Mouse (Mus musculus): Measurements from ENCODE around the gene Krtap4-2. TPM values are rescaled to one million over a fixed set of nuclear protein-coding genes. Genes with fewer than 3 reads are reported as not detected.
"Not testable (repeated sequence)": the region's sequence is repeated elsewhere in the genome, so short reads cannot be mapped to it uniquely, and the experiment has no call there.

The Krtap4-2 gene
- total and polyA plus RNA-seq, 2 experiments, result not detected

- no peak for TF ChIP-seq POLR2A (IDR thresholded peaks at IDR 0.05; ENCODE audit: extremely low read depth, insufficient read depth, low read length)
- no peak for TF ChIP-seq CTCF (IDR thresholded peaks at IDR 0.05; ENCODE audit: low read depth, low read length)
- DNase-seq (ENCODE audit: extremely low read depth, low read depth, low spot score), result no peak
- Histone ChIP-seq H3K27ac (replicated peaks; ENCODE audit: insufficient read depth, low read depth, low read length) (no peak overlapping the region), H3K36me3 (ENCODE audit: control insufficient read depth, insufficient read depth, low read length) (no peaks in the 10 kb centered on the region), H3K4me3 (ENCODE audit: insufficient read depth, low read depth, low read length) (no peak overlapping the region), H3K27me3 (ENCODE audit: control insufficient read depth, insufficient read depth, low read length) (peaks cover 3% of the 10 kb centered on the region; the same call in 1 of the 2 replicates), H3K9ac (ENCODE audit: low read depth, low read length) (no peak overlapping the region), H3K79me2 (ENCODE audit: control insufficient read depth, insufficient read depth, low read length) (no peaks in the 10 kb centered on the region), H3K4me1 (ENCODE audit: control insufficient read depth, insufficient read depth, low read length) (no peaks in the 10 kb centered on the region)
- WGBS, result 61% methylated on average over 5 of the region's 5 CpGs
Observed at GRCm38 (mm10) chr11:99657051-99657450, 22.2 kb upstream of the Krtap4-2 start.

GRCm38 (mm10) chr11:99650136-99650535 lies 15.3 kb upstream of the Krtap4-2 start, which contains the start of gene Gm11555:
Gene Gm11555 (minus strand): TSS chr11:99650236.
- TF ChIP-seq POLR2A (IDR thresholded peaks at IDR 0.05; ENCODE audit: extremely low read depth, insufficient read depth, low read length) (no peak), CTCF (IDR thresholded peaks at IDR 0.05; ENCODE audit: low read depth, low read length) (no peak)
- Histone ChIP-seq H3K79me2 (ENCODE audit: control insufficient read depth, insufficient read depth, low read length) (no peaks in the 10 kb centered on the region), H3K9ac (ENCODE audit: low read depth, low read length) (no peak within 1 kb of the TSS), H3K4me3 (ENCODE audit: insufficient read depth, low read depth, low read length) (no peak within 1 kb of the TSS), H3K27me3 (ENCODE audit: control insufficient read depth, insufficient read depth, low read length) (no peaks in the 10 kb centered on the region), H3K4me1 (ENCODE audit: control insufficient read depth, insufficient read depth, low read length) (no peaks in the 10 kb centered on the region), H3K27ac (replicated peaks; ENCODE audit: insufficient read depth, low read depth, low read length) (no peak within 1 kb of the TSS), H3K36me3 (ENCODE audit: control insufficient read depth, insufficient read depth, low read length) (no peaks in the 10 kb centered on the region)
- 84% methylated on average over 2 of the region's 2 CpGs for WGBS
- DNase-seq (ENCODE audit: extremely low read depth, low read depth, low spot score), result no peak

- 0 out of 2 replicates have a peak, but pooled peaks cover 4% of the 10 kb centered on the region for H3K27me3 ChIP-seq (ENCODE audit: control insufficient read depth, insufficient read depth, low read length)
- no peak overlapping the region for H3K27ac ChIP-seq (replicated peaks; ENCODE audit: insufficient read depth, low read depth, low read length)
- no peaks in the 10 kb centered on the region for H3K36me3 ChIP-seq (ENCODE audit: control insufficient read depth, insufficient read depth, low read length)
- 86% methylated on average over 15 of the region's 15 CpGs for WGBS
- DNase-seq (ENCODE audit: extremely low read depth, low read depth, low spot score), result no peak
- no peaks in the 10 kb centered on the region for H3K79me2 ChIP-seq (ENCODE audit: control insufficient read depth, insufficient read depth, low read length)
- H3K4me1 ChIP-seq (ENCODE audit: control insufficient read depth, insufficient read depth, low read length), result no peaks in the 10 kb centered on the region
- H3K4me3 ChIP-seq (ENCODE audit: insufficient read depth, low read depth, low read length), result no peak overlapping the region
- TF ChIP-seq CTCF (IDR thresholded peaks at IDR 0.05; ENCODE audit: low read depth, low read length) (no peak), POLR2A (IDR thresholded peaks at IDR 0.05; ENCODE audit: extremely low read depth, insufficient read depth, low read length) (no peak)
- no peak overlapping the region for H3K9ac ChIP-seq (ENCODE audit: low read depth, low read length)
Observed at GRCm38 (mm10) chr11:99646444-99646843, 11.6 kb upstream of the Krtap4-2 start.

GRCm38 (mm10) chr11:99644351-99644750 lies 9.5 kb upstream of the Krtap4-2 start:
- DNase-seq (ENCODE audit: extremely low read depth, low read depth, low spot score), result no peak
- no peaks in the 10 kb centered on the region for H3K4me1 ChIP-seq (ENCODE audit: control insufficient read depth, insufficient read depth, low read length)
- H3K36me3 ChIP-seq (ENCODE audit: control insufficient read depth, insufficient read depth, low read length), result no peaks in the 10 kb centered on the region
- TF ChIP-seq CTCF (IDR thresholded peaks at IDR 0.05; ENCODE audit: low read depth, low read length) (no peak), POLR2A (IDR thresholded peaks at IDR 0.05; ENCODE audit: extremely low read depth, insufficient read depth, low read length) (no peak)
- no peak overlapping the region for H3K27ac ChIP-seq (replicated peaks; ENCODE audit: insufficient read depth, low read depth, low read length)
- WGBS, result 81% methylated on average over 3 of the region's 3 CpGs
- H3K79me2 ChIP-seq (ENCODE audit: control insufficient read depth, insufficient read depth, low read length), result no peaks in the 10 kb centered on the region
- no peak overlapping the region for H3K9ac ChIP-seq (ENCODE audit: low read depth, low read length)
- no peak overlapping the region for H3K4me3 ChIP-seq (ENCODE audit: insufficient read depth, low read depth, low read length)
- H3K27me3 ChIP-seq (ENCODE audit: control insufficient read depth, insufficient read depth, low read length), result 0 out of 2 replicates have a peak, but pooled peaks cover 4% of the 10 kb centered on the region

GRCm38 (mm10) chr11:99643635-99644139 lies 8.8 kb upstream of the Krtap4-2 start, which contains the start of gene Krtap4-7:
Gene Krtap4-7 (minus strand): TSS chr11:99644089.
- not testable (repeated sequence) for H3K9ac ChIP-seq (ENCODE audit: low read depth, low read length); H3K79me2 ChIP-seq (ENCODE audit: control insufficient read depth, insufficient read depth, low read length); H3K27ac ChIP-seq (replicated peaks; ENCODE audit: insufficient read depth, low read depth, low read length); H3K36me3 ChIP-seq (ENCODE audit: control insufficient read depth, insufficient read depth, low read length); H3K4me1 ChIP-seq (ENCODE audit: control insufficient read depth, insufficient read depth, low read length); H3K27me3 ChIP-seq (ENCODE audit: control insufficient read depth, insufficient read depth, low read length); DNase-seq (ENCODE audit: extremely low read depth, low read depth, low spot score); H3K4me3 ChIP-seq (ENCODE audit: insufficient read depth, low read depth, low read length)
- 77% methylated on average over 9 of the region's 9 CpGs for WGBS

- H3K79me2 ChIP-seq (ENCODE audit: control insufficient read depth, insufficient read depth, low read length), result no peaks in the 10 kb centered on the region
- H3K4me1 ChIP-seq (ENCODE audit: control insufficient read depth, insufficient read depth, low read length), result no peaks in the 10 kb centered on the region
- H3K27ac ChIP-seq (replicated peaks; ENCODE audit: insufficient read depth, low read depth, low read length), result no peak overlapping the region
- no peaks in the 10 kb centered on the region for H3K36me3 ChIP-seq (ENCODE audit: control insufficient read depth, insufficient read depth, low read length)
- H3K4me3 ChIP-seq (ENCODE audit: insufficient read depth, low read depth, low read length), result no peak overlapping the region
- TF ChIP-seq CTCF (IDR thresholded peaks at IDR 0.05; ENCODE audit: low read depth, low read length) (no peak), POLR2A (IDR thresholded peaks at IDR 0.05; ENCODE audit: extremely low read depth, insufficient read depth, low read length) (no peak)
- 0 out of 2 replicates have a peak, but pooled peaks cover 4% of the 10 kb centered on the region for H3K27me3 ChIP-seq (ENCODE audit: control insufficient read depth, insufficient read depth, low read length)
- no peak for DNase-seq (ENCODE audit: extremely low read depth, low read depth, low spot score)
- no peak overlapping the region for H3K9ac ChIP-seq (ENCODE audit: low read depth, low read length)
- 24% methylated on average over 1 of the region's 1 CpGs for WGBS
Observed at GRCm38 (mm10) chr11:99640926-99641325, 6.0 kb upstream of the Krtap4-2 start.

Data from liver, adult 2 months (tissue).